Mouse (Mus musculus) retina, postnatal 7 days (tissue): ENCODE measurements around the gene Nol4l.
"Not testable (repeated sequence)": the region's sequence is repeated elsewhere in the genome, so short reads cannot be mapped to it uniquely, and the experiment has no call there.

Experiments used
- DNase-seq: peaks from one replicate; pipeline ENCODE4 v3.0.0-alpha.2; 2012; ENCODE audit warnings: low read depth, low spot score

Gene Nol4l

DNA sequence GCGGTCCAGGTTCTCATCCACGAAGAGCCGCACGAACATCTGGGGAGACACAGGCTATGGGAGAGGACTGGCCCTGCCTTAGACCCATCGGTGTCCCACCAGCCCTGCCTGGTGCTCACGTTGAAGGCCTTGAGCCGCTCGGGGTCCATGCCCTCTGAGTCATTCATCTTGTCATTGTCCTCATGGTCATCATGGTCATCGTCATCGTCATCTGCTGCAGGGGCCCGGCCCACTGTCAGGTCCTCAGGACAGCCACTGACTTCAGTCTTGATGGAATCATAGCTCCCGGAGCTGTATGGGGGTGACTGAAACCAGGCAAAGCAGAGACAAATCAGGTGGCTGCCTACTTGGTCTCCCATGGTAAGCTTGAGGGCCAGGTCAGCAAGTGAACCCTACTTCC is 111.9 kb downstream of the Nol4l start:
- DNase-seq: no peak

GRCm38 (mm10) chr2:153414607-153415006 is 115.2 kb downstream of the Nol4l start:
- DNase-seq: no peak

DNA sequence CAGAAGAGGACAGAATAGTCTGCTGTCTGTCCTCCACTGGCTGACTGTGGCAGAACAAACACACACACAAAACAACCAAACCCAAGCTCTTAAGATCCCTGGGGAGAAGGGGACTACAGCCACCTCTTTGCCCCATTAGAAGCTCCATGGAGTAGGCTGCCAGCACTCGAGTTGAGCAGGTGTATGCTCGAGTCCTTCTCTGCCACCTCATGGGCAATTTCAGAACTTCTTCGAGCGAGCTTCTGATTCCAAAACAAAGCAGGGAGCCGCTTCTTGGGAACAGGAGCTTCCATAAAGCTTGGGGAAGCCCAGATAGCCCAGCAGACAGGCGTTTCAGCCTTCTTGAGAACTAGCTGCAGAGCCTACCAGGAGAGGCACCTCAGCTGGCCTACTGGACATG is 117.2 kb downstream of the Nol4l start:
- DNase-seq: no peak

- DNase-seq: no peak
Observed at GRCm38 (mm10) chr2:153411557-153411956, 118.2 kb downstream of the Nol4l start.

DNA sequence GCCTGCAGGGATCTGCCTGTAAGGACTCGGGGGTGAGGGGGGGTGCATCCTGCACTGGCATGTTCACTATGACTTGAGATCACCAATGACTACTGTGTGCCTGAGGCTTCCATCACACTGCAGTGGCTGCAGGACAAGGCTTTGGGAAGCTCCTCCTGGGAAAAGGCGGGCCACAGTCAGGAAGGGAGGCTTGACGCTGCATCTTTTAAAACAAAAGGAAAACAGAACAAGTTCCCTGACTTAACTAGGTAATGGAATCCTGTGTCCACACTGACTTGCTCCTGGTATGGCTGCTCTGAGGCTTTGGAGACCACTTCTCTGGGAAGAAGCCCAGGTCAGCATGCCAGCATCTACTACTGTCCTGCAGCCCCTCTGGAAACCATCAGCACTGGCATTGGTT is 120.8 kb downstream of the Nol4l start:
- no peak for DNase-seq

DNA sequence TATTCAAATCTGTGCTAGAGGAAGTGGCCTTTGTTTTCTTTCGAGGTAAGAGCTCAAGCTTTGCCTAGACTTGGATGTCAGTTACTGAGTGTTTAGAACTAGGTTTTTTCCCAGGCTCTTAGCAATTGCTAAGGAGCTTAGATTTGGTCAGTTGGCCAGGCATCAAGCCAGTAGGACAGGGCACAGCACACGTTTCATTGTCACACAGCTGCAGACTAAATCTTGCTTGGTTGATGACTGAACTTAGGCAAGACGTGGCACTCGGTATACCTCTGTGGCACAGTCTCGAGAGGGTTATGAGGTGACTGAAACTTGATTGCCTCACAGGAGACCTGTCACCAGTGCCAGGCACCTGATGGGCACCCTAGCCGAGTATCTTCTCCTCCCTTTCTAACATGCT is 122.9 kb downstream of the Nol4l start:
- no peak for DNase-seq

- DNase-seq: no peak
Observed at GRCm38 (mm10) chr2:153404882-153405281, 124.9 kb downstream of the Nol4l start.

- DNase-seq: no peak
Observed at GRCm38 (mm10) chr2:153404062-153404461, 125.7 kb downstream of the Nol4l start.

DNA sequence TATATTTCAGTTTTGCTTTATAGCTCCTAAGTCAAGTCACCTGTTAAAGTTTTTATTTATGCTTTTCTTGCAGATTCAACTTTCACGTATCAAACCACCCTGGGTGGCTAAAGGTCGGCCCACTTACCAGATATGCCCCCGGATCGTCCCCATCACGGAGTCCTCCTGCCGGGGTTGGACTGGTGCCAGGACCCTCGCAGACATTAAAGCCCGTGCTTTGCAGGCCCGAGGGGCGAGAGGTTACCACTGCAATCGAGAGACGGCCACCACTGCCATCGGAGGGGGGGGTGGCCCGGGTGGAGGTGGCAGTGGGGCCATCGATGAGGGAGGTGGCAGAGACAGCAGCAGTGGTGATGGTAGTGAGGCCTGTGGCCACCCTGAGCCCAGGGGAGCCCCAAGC is 130.6 kb downstream of the Nol4l start:
- DNase-seq: no peak

GRCm38 (mm10) chr2:153397790-153398515 is 131.8 kb downstream of the Nol4l start:
- DNase-seq: no peak

GRCm38 (mm10) chr2:153393045-153393444 is 136.7 kb downstream of the Nol4l start:
- no peak for DNase-seq

DNA sequence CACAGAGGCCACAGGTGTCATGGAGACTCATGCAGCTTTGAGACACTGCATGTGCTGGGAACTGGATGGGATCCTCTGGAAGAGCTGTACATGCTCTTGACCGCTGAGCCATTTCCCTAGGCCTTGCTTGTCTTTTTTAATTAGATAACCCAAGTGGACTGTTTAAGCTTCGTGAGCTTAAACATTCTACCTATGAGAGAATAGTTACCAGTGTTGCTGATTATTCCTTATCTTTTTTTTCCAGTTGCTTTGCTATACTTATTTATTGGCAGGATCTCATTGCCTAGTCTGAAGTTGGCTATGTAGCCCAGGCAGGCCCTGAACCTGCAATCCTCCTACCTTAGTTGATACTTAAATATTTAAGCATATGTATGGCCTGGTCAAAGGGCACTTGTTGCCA is 139.9 kb downstream of the Nol4l start:
- DNase-seq: no peak

DNA sequence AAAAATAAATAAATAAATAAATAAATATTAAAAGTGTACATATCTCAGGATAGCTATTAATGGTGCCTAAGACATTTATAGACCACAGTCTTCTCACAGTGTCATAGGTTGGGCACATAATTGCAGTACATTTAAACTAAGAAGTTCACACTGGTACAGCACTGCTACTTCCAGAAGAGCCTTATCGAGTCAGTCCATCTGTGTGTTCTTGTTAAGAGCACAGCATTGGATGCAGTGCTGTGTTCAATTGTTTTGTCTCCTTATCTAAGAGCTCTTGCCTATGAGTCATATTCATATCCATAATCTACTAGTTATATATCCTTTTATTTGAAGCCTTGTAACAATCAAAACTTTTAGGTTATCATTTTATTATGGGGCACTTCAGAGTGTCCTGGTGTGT is 149.3 kb downstream of the Nol4l start:
- DNase-seq: no peak

GRCm38 (mm10) chr2:153375380-153375779 is 154.4 kb downstream of the Nol4l start:
- no peak for DNase-seq

GRCm38 (mm10) chr2:153370871-153371270 is 158.9 kb downstream of the Nol4l start:
- no peak for DNase-seq

GRCm38 (mm10) chr2:153364531-153364930 is 165.2 kb downstream of the Nol4l start:
- not testable (repeated sequence) for DNase-seq

DNA sequence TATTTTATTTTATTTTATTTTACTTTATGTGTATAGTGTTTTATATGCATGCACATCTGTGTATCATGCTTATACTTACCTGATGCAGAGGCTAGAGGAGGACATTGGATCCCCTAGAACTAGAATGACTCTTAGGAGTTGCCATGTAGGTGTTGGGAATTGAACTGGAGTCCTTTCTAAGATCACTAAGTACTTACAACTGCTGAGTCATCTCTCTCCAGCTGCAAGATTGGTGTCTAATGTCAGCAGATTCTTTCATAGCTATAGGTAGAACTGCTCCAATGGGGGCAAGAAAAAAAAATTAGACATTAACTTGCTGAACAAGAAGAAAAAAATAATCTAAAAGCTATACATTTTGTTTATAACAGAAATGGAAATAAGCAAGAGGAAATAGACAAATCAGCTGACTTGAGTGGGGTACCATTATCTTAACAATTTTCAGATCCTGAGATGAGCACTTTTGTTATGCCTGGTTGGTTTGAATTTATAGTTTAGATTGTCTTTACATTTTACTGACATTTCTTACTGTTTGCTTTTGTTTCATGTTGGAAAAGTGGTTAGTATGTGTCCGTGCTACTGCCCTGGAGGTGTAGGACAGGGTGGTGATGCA is 168.6 kb downstream of the Nol4l start:
- DNase-seq: no peak
